Mouse (Mus musculus) left cerebral cortex, postnatal 4 days (tissue): ENCODE data around the gene 5830411N06Rik. TPM values are rescaled to one million over a fixed set of nuclear protein-coding genes. Genes with fewer than 3 reads are reported as not detected.

Source experiments
- DNase-seq: peaks from one replicate; pipeline ENCODE4 v3.0.0-alpha.2; 2022
- intact Hi-C: fragments of 180-260 bp; cut with DNase I; formaldehyde crosslinking; loops from one replicate; pipeline ENCODE4 v1.15.1; 2025
- total RNA-seq, 2 experiments: library from RNA; stranded (reverse); gene quantifications; 2 replicates each; pipeline ENCODE4 v1.2.3; 2021

5830411N06Rik gene
- total RNA-seq: not detected

DNA sequence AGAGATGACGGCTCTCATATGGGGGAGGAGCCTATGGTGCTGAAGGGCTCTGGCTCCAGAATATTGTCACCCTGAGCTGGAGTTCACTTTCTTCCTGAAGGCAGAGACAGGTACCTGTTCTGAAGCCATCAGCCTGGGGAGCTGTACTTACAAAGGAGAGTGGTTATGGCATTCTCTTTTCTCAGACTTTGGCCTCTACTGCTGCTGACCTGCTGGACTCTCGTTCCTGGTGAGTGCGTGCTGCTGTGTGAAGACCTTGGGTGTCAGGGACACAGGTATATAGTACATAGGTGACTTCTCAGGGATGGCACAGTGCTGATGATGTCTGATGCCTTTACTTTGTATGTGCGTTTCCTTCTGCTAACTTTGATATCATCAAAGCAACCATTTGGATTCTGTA lies at the start of gene 5830411N06Rik:
Gene 5830411N06Rik (plus strand): TSS at position 69 of the 400 bp plus-strand sequence.
- intact Hi-C loops: loop anchor here (5.0 kb wide), 1 partner anchor 50 kb away; no protein-coding TSS in a partner anchor

GRCm38 (mm10) chr7:140201090-140201489 lies 46.0 kb upstream of the 5830411N06Rik start:
- intact Hi-C loops: no loop called here

More for the DNA sequence above, at the start of gene 5830411N06Rik:
- no peak for DNase-seq

DNA sequence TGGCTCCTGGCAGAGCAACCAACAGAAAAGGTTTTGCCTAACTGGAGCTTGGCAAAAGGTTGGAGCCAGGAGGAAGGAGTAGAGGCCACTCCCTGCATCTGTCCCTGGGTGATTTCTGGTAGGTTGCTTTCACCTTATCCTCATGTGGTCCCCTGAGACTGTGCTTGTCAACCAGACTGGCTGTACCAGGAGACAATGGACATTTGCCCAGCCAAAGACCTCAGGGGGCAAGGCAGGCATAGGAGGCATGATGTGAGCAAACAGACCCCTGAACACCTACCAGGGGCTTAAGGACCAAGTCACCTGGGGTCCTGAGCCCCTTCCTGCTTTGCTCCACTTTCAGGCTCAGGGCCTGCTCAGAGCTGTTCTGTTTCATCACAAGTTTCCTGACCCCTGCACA lies 41.2 kb upstream of the 5830411N06Rik start, which contains the start of gene Olfr524:
Gene Olfr524 (minus strand): TSS at position 101 of the 400 bp plus-strand sequence.
- intact Hi-C loops: no loop called here
- DNase-seq: no peak

More at GRCm38 (mm10) chr7:140201090-140201489, 46.0 kb upstream of the 5830411N06Rik start:
- DNase-seq: no peak

DNA sequence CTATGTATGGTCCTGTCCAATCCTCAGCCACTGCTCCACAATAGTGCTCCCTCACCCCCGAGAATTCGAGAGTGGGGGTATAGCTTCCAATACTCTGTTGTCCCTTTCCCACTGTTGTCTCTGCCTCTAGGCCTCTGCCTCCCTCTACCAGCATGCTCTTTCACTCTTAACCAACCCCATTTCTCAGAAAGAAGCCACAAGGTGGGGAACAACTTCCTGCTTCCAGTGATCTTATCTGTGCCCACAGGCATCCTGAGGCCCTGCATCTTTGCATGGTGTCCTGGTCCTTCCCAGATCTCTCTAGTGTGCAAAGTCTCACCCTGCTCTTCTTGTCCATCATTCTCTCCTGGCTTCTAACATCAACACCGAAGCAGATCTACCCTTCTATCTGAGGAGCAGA lies 40.2 kb upstream of the 5830411N06Rik start:
- intact Hi-C loops: no loop called here
- DNase-seq: no peak

DNA sequence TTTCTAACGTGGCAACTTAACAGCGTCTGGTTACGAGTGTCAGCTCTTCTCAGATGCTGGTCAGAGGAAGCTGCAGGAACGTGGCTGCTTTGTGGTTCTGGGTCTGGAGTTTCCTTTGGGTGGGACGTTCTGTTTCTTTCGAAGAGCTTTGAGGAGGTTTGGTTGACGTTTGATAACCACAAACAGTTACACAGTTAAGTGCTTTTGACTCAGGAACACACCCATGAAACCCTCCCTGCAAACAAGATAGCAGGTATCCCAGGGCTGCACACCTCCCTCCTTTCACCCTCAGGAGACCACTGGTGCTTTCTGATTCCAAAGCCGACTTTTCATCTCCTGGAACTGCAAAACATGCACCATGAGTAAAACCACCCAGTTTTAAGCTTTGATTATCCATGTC lies 38.9 kb upstream of the 5830411N06Rik start:
- intact Hi-C loops: no loop called here

DNA sequence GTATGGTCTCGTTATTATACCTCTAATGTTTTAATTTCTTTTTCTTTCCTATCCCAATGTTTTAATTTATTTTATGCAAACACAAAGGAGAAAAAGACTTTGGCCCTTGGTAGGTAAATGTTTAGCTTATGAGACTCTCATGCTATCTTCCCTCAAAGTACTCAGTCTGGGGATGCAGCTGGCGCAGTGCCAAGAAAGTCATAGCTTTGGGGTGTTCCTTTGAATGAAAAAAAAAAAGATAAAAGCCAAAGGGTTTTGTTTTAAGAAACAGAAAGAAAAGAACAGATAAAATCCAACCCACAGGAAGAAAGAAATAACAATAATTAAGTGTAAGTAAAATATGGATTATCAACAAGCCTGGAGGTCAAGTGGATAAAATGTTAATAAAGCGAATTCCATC lies 38.4 kb upstream of the 5830411N06Rik start:
- intact Hi-C loops: no loop called here
- no peak for DNase-seq

More for the DNA sequence above, 38.9 kb upstream of the 5830411N06Rik start:
- DNase-seq: no peak

DNA sequence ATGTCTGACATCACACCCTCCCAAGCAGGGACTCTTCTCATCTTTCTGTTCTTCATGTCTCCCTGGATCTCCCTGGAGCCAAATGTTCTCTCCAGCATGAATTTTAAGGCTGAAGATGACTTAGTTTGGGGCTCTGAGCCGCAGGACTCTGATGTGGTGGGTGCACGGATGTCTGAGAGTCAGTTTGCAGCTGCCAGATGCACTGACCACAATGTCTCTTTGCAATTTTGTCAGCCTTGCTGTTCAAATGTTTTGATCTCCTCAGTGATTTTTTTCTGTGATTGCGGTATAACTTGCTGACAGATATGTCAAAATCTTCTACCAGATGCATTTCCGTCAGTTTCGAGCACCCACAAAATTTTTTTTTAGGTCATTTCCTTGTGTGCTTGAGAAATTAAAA lies 33.2 kb upstream of the 5830411N06Rik start:
- intact Hi-C loops: no loop called here
- no peak for DNase-seq

DNA sequence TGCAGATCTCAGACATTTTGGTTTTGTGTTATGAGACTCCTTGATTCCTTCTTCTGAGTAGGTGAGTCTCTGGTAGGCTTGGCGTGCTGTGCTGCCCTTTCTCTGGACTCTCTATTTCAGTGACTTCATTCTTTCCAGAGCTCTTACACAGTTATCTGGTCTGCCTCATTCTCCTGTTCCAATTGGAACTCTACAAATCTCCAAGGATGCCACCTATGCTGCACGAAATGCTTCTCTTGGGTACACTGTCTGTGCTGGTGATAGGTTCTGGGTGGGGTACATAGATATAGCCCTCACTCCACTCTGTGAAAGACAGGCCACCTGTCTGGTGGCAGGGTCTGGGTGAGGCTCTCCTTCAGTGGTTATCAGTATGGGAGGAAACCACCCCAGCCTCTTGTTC lies 29.1 kb upstream of the 5830411N06Rik start, which contains the start of gene Cd163l1:
Gene Cd163l1 (plus strand): TSS at position 301 of the 400 bp plus-strand sequence.
- intact Hi-C loops: no loop called here
- no peak for DNase-seq

DNA sequence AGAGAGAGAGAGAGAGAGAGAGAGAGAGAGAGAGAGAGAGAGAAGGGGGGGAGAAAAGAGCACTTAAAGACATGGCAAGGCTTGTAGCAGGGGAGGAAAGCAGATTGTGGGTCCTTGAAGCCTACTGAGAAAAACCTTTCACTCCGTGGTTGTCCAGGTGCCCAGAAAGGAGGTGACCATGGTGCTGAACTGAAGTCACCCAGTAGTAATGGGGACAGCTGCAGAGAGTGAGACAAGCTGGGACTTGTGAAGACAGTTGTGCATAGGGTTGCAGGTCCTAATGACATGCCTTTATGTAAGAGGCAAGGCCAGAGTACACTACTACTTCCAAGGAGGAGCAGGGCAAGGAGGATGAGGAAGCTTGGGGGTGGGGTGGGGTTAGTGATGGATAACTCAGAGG lies 27.8 kb upstream of the 5830411N06Rik start:
- intact Hi-C loops: no loop called here
- no peak for DNase-seq

GRCm38 (mm10) chr7:140220375-140220774 lies 26.7 kb upstream of the 5830411N06Rik start:
- intact Hi-C loops: no loop called here
- no peak for DNase-seq

GRCm38 (mm10) chr7:140224209-140224608 lies 22.9 kb upstream of the 5830411N06Rik start:
- intact Hi-C loops: no loop called here

DNA sequence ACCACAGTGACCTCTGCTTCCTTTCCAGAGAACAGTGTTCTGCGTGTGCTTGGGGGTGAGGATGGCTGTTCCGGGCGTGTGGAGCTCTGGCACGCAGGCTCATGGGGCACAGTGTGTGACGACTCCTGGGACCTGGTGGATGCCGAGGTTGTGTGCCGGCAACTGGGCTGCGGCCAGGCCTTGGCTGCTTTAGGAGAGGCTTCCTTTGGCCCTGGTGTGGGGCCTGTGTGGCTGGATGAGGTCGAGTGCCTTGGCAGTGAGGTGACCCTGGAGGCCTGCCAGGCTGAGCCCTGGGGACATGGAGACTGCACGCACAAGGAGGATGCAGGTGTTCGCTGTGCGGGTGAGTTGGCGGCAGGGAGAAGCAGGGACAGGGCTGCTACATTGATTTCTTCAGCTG lies 18.6 kb upstream of the 5830411N06Rik start:
- intact Hi-C loops: no loop called here
- DNase-seq: peak; percentile 47

More at GRCm38 (mm10) chr7:140224209-140224608, 22.9 kb upstream of the 5830411N06Rik start:
- DNase-seq: no peak

- DNase-seq: no peak
- intact Hi-C loops: no loop called here
These were observed 16.1 kb upstream of the 5830411N06Rik start for GRCm38 (mm10) chr7:140231026-140231425.

DNA sequence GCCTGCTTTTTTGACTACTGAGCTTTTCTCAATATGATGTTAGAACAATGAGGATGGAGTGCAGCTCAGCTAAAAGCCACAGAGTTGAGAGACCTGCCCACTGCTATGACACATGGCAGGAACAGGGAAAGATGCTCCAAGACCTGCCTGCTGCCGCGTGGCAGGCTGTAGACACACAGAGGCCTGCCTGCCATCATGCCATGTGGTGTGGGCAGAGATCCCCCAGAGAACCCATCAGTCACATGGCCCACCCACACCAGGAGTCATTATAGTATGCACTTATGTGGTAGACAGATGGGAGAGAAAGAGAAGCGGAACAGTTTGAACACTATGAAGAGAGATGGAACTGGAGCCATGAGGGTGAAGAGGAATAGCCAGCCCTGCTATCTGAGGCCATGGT lies 13.4 kb upstream of the 5830411N06Rik start:
- DNase-seq: no peak
- intact Hi-C loops: no loop called here

DNA sequence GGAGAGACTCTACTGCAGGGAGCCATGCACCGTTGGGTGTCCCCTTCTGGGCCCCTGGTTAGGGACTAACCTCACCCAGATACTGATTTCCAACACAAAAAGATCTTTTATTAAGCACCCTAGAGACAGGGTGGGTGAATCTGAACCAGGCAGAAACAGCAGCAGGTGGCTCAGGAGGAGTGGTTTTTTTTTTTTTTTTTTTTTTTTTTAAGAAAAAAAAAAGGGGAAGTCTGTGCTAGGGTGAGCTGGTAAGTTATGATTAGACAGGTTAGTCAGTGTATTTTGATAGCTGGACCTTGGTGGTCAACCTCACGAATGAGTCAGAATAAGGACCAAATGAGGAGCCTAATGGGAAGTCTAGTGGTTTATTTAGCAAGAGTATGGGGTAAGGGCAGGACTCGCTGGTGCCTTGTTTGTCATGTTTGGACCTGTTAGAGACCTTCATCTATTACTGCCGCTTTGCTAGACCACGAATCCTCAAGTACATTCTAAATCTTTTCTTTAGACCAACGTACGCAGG lies 6.8 kb downstream of the 5830411N06Rik start:
- intact Hi-C loops: no loop called here
- no peak for DNase-seq

- DNase-seq: no peak
- intact Hi-C loops: loop anchor here (5.0 kb wide), 1 partner anchor 48 kb away; the partner anchor contains the start of gene 5830411N06Rik
These were observed 48.7 kb downstream of the 5830411N06Rik start for GRCm38 (mm10) chr7:140295746-140296145.

DNA sequence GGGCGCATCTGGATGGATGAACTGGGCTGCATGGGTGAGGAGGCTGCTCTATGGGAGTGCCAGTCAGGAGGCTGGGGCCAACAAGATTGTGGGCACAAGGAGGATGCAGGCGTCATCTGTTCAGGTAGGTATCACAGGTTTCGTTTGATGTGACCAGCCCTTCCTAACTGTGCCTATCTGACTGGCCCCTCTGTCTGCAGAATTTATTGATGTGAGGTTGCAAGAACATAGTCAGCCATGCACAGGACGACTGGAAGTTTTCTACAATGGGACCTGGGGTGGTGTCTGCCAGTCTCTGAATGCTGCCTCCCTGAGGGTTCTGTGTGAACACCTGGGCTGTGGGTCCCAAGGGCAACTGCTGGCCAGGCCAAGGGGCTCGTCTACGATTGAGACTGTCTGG lies 49.8 kb downstream of the 5830411N06Rik start:
- intact Hi-C loops: loop anchor here (5.0 kb wide), 1 partner anchor 50 kb away; the partner anchor contains the start of gene 5830411N06Rik
- DNase-seq: no peak

GRCm38 (mm10) chr7:140299416-140299815 lies 52.3 kb downstream of the 5830411N06Rik start:
- intact Hi-C loops: loop anchor here (5.0 kb wide), 1 partner anchor 52 kb away; the partner anchor contains the start of gene 5830411N06Rik
- DNase-seq: no peak

DNA sequence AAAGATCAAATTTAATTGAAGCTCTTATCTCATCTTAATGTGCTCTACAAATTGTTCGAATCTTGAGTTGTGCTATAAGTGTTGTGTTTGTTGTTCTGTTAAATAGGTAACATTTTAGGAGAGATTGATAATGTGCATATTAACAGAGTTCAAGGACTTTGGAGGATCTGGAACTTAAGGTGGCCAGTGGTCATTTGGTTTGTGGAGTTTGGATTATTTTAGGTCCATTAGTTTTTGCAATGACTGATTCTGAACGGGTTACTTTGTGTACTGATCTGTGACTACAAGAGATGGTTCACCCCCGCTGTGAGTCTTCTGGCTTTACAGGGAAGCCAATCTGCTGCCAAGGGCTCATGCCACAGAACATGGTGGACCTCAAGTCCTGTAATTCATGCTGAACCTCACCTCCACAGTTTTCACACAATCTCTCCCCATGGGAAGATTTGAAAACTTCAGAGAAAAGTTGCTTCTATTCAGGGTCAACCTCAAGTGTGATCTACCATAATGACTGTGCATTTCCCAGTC lies 72.8 kb downstream of the 5830411N06Rik start:
- DNase-seq: no peak
- intact Hi-C loops: loop anchor here (5.0 kb wide), 1 partner anchor 127 kb away; no protein-coding TSS in a partner anchor

- intact Hi-C loops: loop anchor here (5.0 kb wide), 1 partner anchor 127 kb away; no protein-coding TSS in a partner anchor
- DNase-seq: no peak
These were observed 73.5 kb downstream of the 5830411N06Rik start, which contains the start of gene Olfr525 for GRCm38 (mm10) chr7:140320558-140320957. Gene Olfr525, plus strand, starts transcription at chr7:140320858.

GRCm38 (mm10) chr7:140321135-140321534 lies 74.1 kb downstream of the 5830411N06Rik start:
- intact Hi-C loops: loop anchor here (5.0 kb wide), 1 partner anchor 126 kb away; no protein-coding TSS in a partner anchor
- DNase-seq: no peak

DNA sequence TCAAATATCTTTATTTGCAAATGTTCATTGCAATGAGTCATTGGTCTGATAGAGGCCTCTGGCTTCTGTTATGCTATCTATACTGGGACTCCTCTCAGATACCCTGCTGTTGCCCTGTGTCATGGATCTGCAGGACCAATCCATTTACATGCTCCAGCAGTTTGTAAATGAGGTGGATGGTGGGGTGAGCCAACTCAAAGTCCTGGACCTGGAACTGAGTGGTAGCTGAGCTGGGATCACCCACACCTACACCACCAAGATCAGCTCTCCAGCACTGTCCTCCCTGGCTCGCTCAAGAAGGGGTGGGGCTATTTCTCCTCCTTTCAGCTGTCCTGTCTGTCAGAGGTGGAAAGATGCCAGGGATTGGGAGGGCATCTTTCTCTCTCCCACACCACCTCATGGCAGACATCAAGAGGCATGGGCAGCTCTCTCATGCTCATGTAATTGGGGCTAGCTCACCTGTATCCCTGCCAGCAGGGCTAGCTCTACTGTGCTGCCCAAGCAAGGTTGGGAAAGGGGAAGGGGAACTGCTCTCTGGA lies 82.8 kb downstream of the 5830411N06Rik start:
- intact Hi-C loops: no loop called here
- DNase-seq: peak; percentile 7
